Mouse (Mus musculus) kidney, adult 18-20 months (tissue): ENCODE data around the gene Loxl4.

Source experiments
- DNase-seq: peaks from one replicate; pipeline ENCODE4 v3.0.0; 2021

Loxl4 gene

DNA sequence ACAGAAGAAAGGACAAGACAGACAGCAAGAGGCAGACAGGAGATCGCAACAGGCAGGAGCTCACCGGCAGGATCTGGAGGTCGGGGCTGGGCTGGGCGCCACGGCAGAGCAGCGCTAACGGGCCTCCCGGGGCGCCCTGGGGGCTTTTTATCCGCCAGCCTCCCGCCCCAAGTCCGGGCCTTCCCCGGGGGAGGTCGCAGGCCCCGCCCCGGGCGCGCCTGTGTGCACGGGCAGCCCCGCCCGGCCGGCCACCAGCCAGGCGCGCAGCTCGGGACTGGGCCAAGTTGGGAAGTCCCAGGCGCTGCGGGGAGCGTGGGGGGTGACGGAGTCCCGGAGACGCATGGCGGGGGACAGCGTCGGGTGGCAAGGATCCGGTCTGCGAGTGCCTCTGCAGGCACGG is at the start of gene Loxl4:
Gene Loxl4 (minus strand): TSS at position 160 of the 400 bp plus-strand sequence.
- DNase-seq: peak; percentile 78

DNA sequence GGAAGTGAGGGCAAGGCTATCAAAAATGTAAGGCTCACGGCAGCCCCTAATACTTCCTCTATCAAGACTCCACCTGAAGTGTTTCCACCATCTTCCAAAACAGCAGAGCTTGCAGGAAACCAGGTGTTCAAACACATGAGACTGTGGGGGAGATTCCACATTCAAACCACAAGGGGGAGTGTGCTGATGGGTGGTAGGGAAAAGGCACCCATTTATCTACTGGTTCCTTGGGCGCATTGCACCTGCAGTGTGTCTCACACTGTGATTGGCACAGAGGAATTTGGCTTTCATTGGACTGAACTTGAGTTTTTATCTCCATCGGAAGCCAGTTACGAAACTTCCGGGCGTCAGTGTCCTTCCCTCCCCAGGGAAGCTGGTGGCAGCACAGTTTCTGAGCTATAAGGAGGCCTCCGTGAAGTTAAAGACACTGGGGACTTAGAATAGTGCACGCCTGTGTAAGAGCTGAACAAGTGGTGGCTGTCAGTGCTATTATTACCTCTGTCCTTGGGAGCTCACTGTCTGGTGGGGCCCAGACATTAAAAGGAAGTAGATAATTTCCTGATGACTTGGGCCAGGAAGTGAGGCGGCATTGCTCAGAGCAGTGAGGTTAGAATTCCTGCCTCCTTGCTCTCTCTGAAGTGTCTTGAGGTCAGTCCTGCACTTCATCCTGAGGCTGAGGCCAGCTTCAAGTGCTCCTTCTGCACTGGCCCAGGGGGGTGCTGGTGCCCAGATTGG is 49.0 kb upstream of the Loxl4 start:
- peak; percentile 27 for DNase-seq

DNA sequence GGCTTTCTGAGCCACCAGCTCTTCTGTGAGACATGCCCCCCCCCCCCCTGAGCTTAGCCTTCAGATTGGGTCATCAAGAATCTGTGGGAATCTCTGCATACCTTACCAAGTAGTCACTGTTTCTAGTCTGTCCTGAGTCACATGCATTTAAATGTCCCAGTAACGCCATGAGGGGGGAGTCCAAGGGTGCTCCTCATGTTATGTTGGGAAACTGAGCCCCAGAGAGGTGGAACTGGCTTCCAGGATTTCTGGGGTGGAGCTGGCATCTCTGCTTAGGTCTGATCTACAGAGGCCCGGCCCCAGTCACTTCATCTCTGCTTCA is 47.6 kb upstream of the Loxl4 start:
- DNase-seq: no peak

GRCm38 (mm10) chr19:42659354-42660243 is 47.0 kb upstream of the Loxl4 start:
- peak; percentile 66 for DNase-seq

GRCm38 (mm10) chr19:42658435-42659135 is 46.0 kb upstream of the Loxl4 start:
- no peak for DNase-seq

DNA sequence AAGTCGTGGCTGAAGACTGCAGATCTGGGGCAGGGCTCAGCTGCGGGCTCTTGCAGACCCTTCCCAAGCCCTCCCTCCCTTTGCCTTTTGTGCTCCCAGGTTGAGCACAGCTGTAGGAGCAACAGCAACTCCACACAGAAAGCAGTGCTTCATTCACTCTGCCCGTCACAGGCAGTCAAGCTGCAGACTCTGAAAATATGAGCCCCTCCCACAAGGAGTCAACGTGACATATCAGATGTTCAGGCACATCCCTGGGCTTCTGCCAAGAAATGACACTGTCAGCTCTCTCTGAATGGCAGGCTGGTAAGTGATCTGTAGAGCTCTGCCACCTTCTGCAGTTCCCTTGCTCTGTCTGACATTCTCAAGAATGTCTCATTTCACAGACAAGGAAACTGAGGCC is 45.2 kb upstream of the Loxl4 start:
- DNase-seq: no peak

DNA sequence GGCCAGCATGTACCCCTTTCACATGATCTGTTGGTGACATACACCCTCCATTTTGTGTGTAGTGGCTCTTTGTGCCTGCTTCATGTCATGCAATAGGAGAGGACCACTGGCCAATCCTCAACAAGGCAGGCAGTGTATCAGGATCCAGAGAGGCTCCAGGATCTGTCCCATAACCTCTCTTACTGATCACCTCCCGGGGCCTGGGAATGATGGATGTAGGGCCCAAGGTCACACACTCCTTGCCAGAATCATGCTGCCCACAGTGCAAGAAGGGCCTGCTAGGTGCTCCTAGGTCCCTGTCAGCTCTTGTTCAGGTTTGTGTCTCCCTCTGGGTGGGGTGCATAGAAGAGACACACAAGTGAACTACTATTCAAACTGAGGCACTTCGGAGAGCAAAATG is 44.7 kb upstream of the Loxl4 start:
- no peak for DNase-seq

DNA sequence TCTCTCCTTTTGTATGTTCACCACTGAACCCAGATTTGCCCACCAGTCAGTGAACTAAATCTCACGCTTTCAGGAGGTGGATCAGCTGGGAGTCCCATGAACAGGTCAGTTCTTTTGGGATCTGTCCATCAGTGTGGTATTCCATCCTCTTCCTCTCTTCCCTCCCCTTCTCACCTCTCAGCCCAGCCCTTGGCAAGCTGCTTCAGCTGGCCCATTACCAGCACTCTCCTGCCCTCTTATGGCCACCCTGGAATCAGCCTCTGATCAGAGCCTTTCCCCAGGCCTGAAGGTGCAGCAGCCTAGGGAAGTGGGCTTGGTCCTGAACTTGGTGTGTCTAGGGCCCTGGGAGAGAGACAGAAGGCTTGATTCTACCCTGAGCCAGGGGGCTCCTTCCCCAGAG is 42.4 kb upstream of the Loxl4 start:
- DNase-seq: peak; percentile 73

- no peak for DNase-seq
These were observed 40.5 kb upstream of the Loxl4 start for GRCm38 (mm10) chr19:42653091-42653490.

GRCm38 (mm10) chr19:42652425-42652824 is 39.8 kb upstream of the Loxl4 start:
- DNase-seq: no peak

- DNase-seq: no peak
These were observed 27.6 kb upstream of the Loxl4 start for GRCm38 (mm10) chr19:42640211-42640610.

- DNase-seq: no peak
These were observed 26.9 kb upstream of the Loxl4 start for GRCm38 (mm10) chr19:42639544-42639943.

DNA sequence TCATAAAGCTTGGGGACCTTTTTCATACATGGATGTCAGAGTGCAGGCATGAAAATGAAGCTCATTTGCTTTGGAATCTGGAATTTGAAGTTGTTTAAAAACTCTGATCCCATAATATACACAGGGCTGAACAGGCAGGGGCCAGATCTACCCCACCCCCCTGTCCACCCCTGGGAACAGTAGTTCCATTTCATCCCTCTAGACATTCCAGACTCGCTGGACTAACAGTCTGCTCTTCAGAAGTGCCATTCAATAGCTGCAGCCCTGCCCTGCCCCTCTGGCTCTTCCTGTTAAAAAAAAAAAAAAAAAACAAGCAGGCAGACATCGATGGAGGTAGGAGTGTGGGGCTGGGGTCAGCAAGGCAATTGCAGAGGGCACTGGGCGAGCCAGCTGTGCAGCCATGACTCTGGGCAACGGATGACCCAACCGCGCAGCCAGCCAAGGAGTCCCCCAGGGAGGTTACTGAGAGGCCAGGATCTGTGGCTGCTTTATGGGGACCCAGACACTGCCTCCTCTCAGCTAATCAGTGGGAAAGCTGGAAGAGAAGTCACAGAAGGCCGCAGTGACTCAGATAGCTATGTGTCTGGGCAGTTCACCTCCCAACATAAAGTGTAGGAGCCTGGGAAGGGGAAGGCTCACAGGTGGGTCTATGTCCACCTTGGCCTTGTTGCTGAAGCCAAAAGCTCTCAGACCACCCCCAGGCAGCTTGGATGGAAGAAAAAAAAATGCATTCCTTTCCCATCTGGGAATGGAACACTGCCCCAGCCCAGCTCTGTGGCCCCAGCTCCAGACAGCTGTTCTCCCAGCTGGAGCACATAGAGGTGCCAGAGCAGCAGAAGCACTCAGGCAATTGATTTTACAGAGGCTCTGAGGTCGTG is 26.2 kb upstream of the Loxl4 start:
- no peak for DNase-seq

GRCm38 (mm10) chr19:42636631-42637030 is 24.0 kb upstream of the Loxl4 start:
- no peak for DNase-seq

DNA sequence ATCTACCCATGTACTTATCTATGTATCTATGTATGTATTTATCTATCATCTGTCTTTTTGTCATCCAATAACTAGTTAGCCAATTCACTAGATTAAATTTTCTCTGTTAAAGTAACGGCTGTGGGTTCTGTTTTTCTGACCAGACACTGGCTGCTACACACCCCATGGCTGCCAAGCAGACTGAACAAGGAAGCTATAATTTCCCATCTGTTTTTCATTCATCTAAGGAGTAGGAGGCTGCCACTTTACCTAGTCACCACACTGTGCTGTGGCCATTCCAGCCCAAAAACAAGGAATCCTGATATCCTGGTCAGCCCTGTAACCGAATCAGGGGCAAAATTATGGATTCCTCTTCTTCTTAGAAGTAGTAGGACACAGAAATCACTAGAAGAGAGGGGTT is 21.0 kb upstream of the Loxl4 start:
- DNase-seq: no peak

GRCm38 (mm10) chr19:42632301-42632700 is 19.7 kb upstream of the Loxl4 start:
- no peak for DNase-seq

- peak; percentile 43 for DNase-seq
These were observed 18.9 kb upstream of the Loxl4 start for GRCm38 (mm10) chr19:42631541-42631961.

GRCm38 (mm10) chr19:42628068-42628467 is 15.5 kb upstream of the Loxl4 start:
- DNase-seq: peak; percentile 79

DNA sequence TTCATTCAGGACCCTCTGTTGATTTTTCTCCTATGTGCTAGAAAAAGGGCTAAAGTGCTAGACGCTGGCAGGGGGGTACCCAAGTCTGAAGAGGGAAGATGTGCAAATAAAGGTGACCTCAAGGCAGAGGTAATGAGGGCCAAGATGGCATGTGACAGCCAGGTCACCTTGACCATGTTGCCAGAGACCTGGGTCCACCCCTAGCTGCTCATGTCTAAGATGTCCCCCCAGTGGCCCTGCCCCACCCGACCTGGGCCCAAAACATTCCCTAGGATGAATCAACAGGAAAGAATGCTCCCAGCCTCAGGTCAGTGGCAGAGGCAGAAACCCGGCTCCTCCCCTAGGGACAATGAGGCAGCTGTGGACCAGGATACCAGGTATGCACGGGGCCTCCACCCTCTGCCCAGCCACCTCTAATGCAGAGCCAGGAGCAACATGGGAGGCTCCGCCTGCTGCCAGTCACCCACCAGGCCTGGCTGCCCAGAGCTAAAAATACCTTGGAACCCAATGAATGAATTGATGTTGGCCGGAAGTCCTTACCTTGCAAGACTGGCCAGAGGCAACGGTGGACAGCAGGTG is 1.1 kb upstream of the Loxl4 start:
- no peak for DNase-seq

- no peak for DNase-seq
These were observed 503 bp upstream of the Loxl4 start for GRCm38 (mm10) chr19:42613116-42613515.

GRCm38 (mm10) chr19:42611746-42612145 is 867 bp downstream of the Loxl4 start:
- DNase-seq: no peak

- no peak for DNase-seq
These were observed 2.9 kb downstream of the Loxl4 start for GRCm38 (mm10) chr19:42609716-42610115.
